Mouse (Mus musculus) gonadal fat pad, adult 2 months (tissue): ENCODE results near the gene Nkx6-2. TPM values are rescaled to one million over a fixed set of nuclear protein-coding genes. Genes with fewer than 3 reads are reported as not detected.

Experiments used
- polyA plus RNA-seq: library from polyadenylated mRNA; depleted of rRNA; stranded (reverse); fragments of >200 nt; gene quantifications from 2 replicates; pipeline ENCODE4 v1.2.3, GENCODE M21; 2012; rRNA removed

Gene Nkx6-2
- polyA plus RNA-seq, 1 experiment: not detected

Other genes starting within 250 kb of the Nkx6-2 start
- gene Inpp5a, start 193.7 kb downstream of the Nkx6-2 start, polyA plus RNA-seq: 26.2 and 33.9 TPM in 2 replicates
- 1.6 and 2.4 TPM in 2 replicates for gene Cfap46, start 101.0 kb upstream of the Nkx6-2 start, polyA plus RNA-seq